Mouse (Mus musculus): ENCODE data around the gene Unc5cl.

GRCm38 (mm10) chr17:48546036-48546435 lies 91.3 kb downstream of the Unc5cl start:
- TF ChIP-seq EP300 (IDR thresholded peaks at IDR 0.05; ENCODE audit: insufficient read depth, low read depth, low read length): no peak
- no peak for TF ChIP-seq CTCF (IDR thresholded peaks at IDR 0.05)
- no peak for TF ChIP-seq POLR2A (IDR thresholded peaks at IDR 0.05; ENCODE audit: insufficient read depth, low read depth, low read length)
